In the genomic region with DNA sequence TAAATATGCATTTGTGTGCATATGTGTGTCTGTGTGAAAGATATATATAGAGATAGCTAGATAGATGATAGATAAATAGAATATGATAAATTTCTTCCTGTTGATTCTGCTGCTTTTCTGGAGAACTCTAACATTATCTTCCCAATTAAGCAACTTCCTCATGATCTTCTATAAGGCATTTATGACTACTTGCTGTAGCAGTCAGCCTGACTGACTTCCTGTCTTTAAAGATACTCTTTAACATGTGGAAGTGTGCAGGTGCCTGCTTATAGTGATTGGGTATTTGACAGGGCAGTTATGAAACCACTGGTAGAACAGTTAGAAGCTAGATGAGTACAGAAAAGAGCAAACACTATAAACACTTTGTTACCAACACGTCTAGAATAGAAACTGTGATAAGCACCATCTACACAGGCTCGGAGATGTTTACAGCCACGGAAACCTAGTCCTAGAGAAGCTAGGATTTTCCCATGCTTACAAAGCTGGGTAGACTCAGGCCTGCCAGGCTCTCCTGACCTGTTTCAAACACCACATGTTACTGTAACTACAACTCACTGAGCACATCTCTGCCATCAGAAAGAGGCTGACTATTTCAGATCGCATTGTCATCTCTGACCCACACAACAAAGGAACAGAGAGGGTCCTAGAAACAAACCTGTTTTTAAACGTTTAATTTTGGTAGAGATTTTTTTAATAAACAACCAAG, we compare ENCODE assay signal across 38 mouse cellular contexts. TPM values are rescaled to one million over a fixed set of nuclear protein-coding genes. Genes with fewer than 3 reads are reported as not detected.
"Had no signal": no experiment of that assay in that cellular context is flagged by ENCODE, and none has a peak within 500 bp of the region (broad histone marks: within the 10 kb centered on the region; RNA-seq: fewer than 3 reads in every experiment).

No protein-coding gene starts in this region.

- H3K36me3 ChIP-seq: heart, embryonic 13.5 days; heart, embryonic 15.5 days; intestine, embryonic 15.5 days; limb, embryonic 10.5 days; limb, embryonic 12.5 days; liver, embryonic 13.5 days had no signal

- H3K27me3 ChIP-seq: hindbrain, embryonic 12.5 days; intestine, embryonic 15.5 days; liver, embryonic 13.5 days had no signal

- H3K4me3 ChIP-seq: gastrocnemius, adult 2 months; heart, adult 2 months; heart, embryonic 13.5 days; heart, embryonic 15.5 days; hindbrain, embryonic 10.5 days; hindbrain, embryonic 12.5 days; intestine, embryonic 15.5 days; layer of hippocampus, adult 2 months; left cerebral cortex, adult 2 months; limb, embryonic 10.5 days; limb, embryonic 12.5 days; liver, embryonic 13.5 days had no signal

- DNase-seq: gastrocnemius, adult 2 months; gastrocnemius, postnatal 10 days; gastrocnemius, postnatal 25 days; heart, adult 2 months; heart, postnatal 4 days; kidney, adult 18-20 months; kidney, adult 8-10 months; kidney, postnatal 10 days; kidney, postnatal 25 days; kidney, postnatal 4 days; liver; liver, embryonic 13.5 days had no signal

- H3K27ac ChIP-seq: gastrocnemius, adult 2 months; heart, adult 2 months; heart, embryonic 13.5 days; heart, embryonic 15.5 days; hindbrain, embryonic 10.5 days; hindbrain, embryonic 12.5 days; hindbrain, embryonic 14.5 days; intestine, embryonic 15.5 days; layer of hippocampus, adult 2 months; left cerebral cortex, adult 2 months; limb, embryonic 10.5 days; limb, embryonic 12.5 days; liver, embryonic 13.5 days had no signal

- H3K9ac ChIP-seq: heart, embryonic 13.5 days; heart, embryonic 15.5 days; hindbrain, embryonic 12.5 days; hindbrain, embryonic 14.5 days; intestine, embryonic 15.5 days; limb, embryonic 12.5 days; liver, embryonic 13.5 days had no signal

- H3K4me1 ChIP-seq: heart, embryonic 13.5 days; heart, embryonic 15.5 days; hindbrain, embryonic 10.5 days; hindbrain, embryonic 12.5 days; intestine, embryonic 15.5 days; limb, embryonic 10.5 days; limb, embryonic 12.5 days; liver, embryonic 13.5 days had no signal

- H3K9me3 ChIP-seq: heart, embryonic 13.5 days; heart, embryonic 15.5 days; hindbrain, embryonic 10.5 days; hindbrain, embryonic 12.5 days; intestine, embryonic 15.5 days; limb, embryonic 10.5 days; limb, embryonic 12.5 days; liver, embryonic 13.5 days had no signal

RNA-seq across cellular contexts. Expression of a gene that starts 53.2 kb away (rescaled TPM):
- total RNA-seq: gastrocnemius, adult 2 months; gastrocnemius, postnatal 10 days; gastrocnemius, postnatal 25 days; gastrocnemius, postnatal 4 days; granulocyte monocyte progenitor cell, adult 5-6 weeks; heart, adult 2 months; heart, postnatal 25 days; heart, postnatal 4 days; layer of hippocampus, adult 2 months; layer of hippocampus, postnatal 10 days; layer of hippocampus, postnatal 25 days; left cerebral cortex, adult 2 months; left cerebral cortex, postnatal 14 days; left cerebral cortex, postnatal 36 days had no signal
- polyA plus RNA-seq: heart, adult 2 months; heart, embryonic 11.5 days; heart, embryonic 13.5 days; heart, embryonic 15.5 days; heart, postnatal 0 days; hindbrain, embryonic 10.5 days; hindbrain, embryonic 12.5 days; hindbrain, embryonic 14.5 days; hindbrain, embryonic 16.5 days; inflammation-experienced regulatory T-cells, adult 6 months; intestine, embryonic 15.5 days; intestine, postnatal 0 days; kidney, embryonic 14.5 days; kidney, embryonic 16.5 days; limb, embryonic 10.5 days; limb, embryonic 12.5 days; limb, embryonic 14.5 days; liver, embryonic 11.5 days; liver, embryonic 13.5 days had no signal
